Mouse (Mus musculus) gastrocnemius, postnatal 10 days (tissue): ENCODE data around the gene Ccdc144b. TPM values are rescaled to one million over a fixed set of nuclear protein-coding genes. Genes with fewer than 3 reads are reported as not detected.

ENCODE experiments used
- DNase-seq: peaks from one replicate; pipeline ENCODE4 v3.0.0; 2021; ENCODE audit warnings: mixed read lengths
- total RNA-seq, 2 experiments: library from RNA; stranded (reverse); gene quantifications; 2 replicates each; pipeline ENCODE4 v1.2.3; 2021

Gene Ccdc144b
- total RNA-seq, 2 experiments from 2014 or later, result not detected

DNA sequence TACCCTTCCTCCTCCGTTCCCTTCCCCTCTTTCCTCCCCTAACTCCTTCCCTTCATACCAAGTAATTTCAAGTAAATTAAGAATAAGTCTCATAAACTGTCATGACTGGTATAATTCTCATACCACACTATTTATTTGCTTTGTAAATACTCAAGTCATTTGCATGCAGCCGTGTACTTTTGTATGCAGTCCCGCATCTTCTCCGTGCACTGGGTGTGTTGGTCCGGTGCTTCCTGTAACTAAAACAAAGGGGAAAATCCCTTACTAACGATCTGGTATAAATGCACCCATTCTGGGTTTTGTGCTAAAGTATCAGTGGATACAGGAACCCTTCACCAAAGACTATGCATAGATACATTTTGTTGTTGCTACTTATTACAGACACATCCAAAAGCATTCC is 27.6 kb downstream of the Ccdc144b start:
- no peak for DNase-seq

DNA sequence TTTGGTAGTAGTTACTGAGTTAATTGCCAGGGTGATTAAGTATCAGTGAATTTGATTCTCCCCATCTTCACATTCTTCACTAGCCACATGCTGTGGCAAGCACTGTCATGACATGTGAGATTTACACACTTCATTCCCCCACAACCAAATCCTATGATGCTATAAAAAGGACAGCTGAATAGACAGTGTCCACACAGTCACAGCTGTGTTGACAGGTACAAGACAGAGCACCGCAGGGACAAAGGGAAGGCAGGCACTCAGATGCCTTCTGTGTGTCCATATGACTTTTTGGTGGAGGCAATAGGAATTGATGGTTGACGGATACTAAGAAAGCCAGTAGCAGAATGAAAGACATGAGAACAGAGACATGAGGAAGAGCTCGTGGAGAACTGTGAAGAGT is 42.1 kb downstream of the Ccdc144b start:
- DNase-seq, result no peak

DNA sequence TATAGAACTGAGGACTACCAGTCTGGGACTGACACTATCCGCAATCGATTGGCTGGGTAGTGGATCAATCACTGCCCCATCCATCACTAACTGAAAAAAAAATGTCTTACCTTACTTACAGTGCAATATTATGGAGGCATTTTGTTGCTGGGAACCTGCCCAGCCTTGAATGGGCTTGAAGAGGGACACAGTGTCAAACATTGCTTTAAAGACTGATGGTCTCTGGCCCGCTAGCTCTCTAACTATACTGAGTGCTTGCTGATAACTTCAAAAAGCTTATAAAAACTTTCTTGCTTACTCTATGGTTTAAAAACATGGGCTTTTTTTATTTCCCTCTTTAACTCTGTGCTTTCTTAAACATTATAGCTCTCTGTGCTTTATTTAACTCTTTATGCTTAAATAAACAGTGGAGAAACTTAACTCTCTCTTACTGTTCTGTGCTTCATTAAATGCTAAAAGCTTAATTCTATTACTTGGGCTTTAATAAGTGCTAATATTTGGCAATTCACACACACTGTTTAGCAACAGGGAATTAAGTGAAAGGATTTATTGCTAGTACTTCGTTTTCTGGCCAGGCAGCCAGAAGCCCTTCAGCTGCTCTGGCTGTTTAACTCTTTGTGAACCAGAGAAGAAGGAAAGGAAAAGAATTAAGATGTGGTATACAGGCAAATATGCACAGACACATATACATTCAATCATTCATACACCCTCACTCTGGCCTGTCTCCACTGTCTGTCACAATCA is 44.8 kb downstream of the Ccdc144b start:
- DNase-seq, result no peak

DNA sequence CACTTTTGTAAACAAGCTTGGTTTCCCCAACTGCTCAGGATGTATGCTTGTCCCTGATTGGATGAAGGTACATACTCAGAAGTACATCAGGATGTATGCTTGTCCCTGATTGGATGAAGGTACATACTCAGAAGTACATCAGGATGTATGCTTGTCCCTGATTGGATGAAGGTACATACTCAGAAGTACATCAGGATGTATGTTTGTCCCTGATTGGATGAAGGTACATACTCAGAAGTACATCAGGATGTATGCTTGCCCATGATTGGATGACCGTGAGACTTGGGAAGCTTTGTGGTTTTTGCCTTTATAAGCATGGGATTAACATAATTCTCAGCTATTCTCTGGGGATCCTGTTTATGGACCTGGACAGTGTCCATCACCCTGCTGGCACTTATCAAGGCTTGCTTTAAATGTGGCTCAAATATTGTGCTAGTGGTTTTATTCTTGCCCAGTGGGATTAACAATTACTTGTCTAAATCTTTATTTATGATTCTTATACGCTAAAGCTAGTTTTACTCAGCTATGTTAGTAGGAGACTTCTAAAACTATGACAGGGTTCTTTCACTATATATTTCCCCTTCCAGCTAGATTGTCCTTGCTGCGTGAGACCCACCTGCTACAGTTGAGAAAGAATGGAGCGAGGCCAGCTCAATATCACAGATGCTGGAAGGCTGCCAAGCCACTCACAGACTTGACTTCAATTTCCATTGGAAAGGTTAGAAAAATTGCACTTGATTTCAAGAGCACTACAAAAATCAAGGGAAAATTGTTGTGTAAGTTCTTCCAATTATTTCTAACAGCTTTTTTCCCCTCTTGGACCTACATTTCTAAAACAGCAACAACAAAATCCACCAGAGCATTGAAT is 49.1 kb downstream of the Ccdc144b start:
- no peak for DNase-seq

DNA sequence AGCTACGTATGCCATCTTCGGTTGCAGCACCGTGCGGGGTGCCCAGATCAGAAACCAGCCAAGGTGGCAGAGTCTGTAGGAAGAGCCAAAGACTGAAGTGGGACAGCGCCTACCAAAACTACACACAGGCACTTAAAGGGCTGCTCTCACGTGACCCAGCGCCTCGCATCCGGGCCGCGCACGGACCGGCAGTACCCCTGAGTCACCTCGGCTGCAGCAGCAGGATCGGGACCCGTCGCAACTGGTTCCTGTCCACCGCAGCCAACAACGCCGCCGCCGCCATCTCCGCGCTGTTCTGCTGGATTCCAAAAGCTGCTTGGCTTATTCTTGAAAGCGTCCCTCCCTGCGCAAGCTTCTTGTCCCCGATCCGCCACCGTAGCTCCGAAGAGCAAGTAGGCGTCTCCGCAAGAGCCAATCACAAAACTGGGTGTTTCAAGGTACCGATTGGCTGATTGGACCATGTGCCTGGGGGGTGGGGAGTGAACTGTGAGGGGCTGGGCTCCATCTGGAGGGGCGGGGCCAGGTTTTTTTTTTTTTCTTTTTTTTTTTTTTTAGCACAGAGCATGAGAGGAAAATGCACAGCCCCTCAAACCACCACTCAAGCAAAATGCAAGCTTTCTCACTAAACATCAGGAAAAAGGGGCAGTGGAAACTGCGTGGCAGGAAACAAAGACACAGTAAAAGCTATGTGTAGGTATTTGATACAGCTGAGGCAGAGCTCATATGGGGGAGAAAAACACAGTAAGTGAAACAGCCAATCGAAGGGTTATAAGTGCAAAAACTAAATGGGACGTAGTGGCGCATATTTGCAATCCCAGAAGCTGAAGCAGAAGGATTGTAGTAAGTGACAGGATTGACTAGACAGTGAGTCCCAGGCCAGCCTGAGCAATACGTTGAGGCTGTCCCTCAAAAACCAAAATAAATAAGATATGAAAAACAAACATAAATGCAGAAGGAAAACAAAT is 52.8 kb downstream of the Ccdc144b start, which contains the start of gene Mccc1:
TSS of gene Mccc1 (minus strand) at position 404 of the 965 bp plus-strand sequence.
- peak; percentile 88 for DNase-seq

DNA sequence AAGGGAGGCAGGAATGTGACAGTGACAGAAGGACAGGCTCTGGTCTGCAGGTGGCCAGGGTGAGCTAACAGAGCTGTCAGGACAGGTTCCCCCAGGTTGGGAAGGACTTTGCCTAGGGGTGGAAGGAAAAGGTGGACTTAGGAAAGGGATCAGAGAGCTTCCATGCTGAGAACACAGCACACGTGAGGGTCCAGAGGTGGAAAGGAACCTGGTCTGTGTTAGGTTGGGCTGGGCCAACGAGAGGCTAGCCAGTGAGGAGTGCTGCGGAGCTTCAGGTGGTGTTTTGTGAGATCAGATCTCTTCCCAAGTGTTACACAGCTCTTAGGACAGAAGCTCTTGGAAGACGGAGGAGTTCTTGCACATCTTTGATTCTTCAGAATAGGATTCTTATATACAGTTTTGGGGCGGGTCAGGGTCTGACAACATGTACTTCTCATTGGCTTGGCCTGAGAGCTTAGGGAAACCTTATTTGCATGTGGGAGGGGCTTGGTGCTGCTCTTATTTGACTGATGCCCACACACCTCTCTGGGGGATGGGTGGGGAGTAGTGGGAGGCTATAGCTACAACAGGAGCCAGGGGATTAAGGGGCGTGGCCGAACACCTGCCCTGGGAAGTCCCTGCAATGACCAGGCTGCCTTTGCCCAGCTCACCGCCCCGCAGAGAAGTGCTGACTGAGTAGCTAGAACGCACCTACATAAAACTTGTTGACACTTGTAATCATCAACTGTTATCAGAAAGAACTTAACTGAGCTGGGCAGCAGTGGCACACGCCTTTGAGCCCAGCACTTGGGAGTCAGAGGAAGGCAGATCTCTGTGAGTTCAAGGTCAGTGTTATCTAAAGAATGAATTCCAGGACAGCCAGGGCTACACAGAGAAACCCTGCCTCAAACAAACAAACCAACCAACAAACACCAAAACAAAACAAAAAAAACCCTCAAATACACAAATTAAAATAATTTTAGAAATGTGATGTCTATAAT is 58.5 kb downstream of the Ccdc144b start:
- no peak for DNase-seq

DNA sequence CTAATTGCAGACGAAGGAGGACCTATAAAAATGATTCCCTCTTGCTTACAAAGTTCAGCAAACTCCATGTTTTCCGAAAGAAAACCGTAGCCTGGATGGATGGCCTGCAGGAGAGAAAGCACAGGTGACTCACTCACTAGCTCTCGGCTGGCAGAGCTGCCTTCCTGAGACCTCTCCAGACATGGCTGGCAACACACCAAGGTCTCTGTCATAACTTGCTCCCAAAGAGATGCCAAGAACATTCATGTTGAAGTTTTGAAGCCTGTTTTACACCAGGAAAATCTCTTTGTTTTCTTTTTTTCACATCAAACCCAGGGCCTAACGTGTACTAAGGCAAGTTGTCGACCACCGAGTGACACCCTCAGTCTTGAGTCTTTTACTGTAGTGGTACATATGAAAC is 62.6 kb downstream of the Ccdc144b start:
- no peak for DNase-seq

DNA sequence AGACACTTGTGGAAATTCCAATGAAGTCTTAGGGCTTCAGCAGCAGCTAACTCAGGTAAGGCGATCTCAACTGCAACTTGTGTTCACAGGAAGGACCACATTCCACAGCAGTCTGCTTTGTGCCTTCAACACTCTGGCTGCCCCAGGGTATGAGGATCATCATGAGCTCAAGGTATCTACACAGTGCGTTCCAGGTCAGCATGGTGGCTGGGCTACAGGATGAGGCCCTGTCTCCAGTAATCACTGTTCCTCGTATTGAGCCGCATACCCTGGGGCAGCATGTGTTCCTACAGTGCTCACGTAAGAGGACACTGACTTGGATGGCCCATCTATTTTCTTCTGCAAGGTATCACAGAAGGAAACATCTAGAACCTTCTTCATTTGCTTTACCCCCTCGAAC is 65.3 kb downstream of the Ccdc144b start:
- DNase-seq, result no peak

DNA sequence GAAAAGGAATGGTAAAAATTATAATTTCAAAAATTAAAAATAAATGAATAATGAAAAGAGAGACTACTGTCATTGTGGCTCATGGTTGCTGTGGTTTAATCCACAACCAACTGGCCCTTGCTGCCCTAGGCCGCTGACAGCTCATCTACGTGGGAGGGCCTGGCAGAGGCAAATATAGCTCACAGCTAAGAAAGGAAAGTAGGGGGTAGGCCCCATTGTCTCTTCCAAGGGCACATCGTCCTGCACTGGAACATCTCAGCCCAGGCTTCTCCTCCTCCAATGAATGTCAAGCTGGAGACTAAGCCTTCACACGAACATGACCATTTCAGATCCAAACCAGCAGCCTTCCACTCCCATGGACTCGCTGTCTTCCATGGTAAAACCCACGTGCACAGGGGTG is 67.1 kb downstream of the Ccdc144b start:
- DNase-seq, result no peak

DNA sequence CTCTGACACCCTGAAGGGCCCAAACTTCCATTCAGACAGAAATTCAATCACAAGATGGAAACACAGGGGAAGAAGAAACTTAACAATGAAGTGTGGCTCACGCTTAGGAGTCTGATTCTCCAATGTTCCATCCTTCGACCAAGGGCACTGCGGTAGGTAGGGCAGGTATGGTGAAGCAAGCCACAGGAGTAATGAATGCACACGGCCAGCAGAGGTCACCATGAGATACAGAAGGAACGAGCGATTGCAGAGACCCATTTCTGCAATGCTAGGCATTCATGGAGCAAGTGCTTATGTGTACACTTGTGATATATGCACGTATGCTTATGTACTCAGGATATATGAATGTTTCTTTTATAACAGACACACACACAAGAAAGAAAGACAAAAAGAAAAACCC is 79.8 kb downstream of the Ccdc144b start:
- no peak for DNase-seq

DNA sequence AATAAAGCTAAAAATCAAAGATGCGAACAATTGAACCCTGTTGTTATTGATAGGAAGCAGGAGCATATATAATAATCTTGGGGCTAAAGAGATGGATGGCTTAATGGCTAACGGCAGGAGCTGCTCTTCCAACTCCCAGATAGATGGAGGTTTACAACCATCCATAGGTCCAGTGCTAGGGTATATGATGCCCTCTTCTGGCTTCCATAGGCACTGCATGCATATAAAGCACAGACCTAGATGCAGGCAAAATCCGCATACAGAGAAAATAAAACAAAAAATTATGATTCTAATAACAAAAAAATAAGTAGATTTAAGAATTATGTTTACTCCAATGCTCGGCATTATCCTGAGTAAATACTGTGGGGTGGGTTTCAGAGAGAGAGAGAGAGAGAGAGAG is 80.4 kb downstream of the Ccdc144b start:
- DNase-seq, result no peak

DNA sequence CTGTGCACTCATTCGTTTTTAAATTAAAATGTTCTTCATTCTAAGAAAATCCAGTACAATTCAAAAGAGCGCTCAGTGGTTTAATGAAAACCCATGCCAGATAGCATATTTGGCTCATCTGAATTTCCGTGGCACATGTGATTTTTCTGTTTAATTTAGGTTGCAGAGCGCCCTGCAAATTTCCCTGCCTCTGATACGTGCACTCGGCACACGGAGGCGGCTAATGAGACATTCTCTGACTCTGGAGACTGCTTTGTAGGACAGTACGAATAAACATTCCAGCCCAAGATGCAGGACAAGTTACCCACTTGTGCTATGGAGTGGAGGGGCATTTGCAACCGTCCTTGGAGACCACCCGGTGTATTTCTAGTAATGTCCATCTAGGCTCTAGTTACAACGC is 82.2 kb downstream of the Ccdc144b start:
- no peak for DNase-seq

DNA sequence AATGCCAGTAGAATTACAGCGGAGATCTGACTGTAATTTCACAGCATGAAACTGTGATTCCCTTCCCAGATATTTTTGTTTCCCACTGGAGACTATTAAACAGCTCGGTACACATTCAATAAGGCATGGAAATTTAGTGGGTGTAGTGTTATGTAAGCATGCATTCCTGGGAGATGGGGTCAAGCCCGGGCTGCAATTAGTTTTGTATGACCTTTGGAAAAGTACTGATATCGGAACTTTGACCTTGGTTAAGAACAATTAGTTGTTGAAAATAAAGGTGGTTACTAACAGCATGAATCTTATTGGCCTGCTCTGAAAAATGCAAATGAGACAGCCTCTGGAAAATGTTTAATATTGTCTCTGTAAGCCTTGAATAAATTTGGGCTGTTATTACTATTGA is 82.9 kb downstream of the Ccdc144b start:
- no peak for DNase-seq

DNA sequence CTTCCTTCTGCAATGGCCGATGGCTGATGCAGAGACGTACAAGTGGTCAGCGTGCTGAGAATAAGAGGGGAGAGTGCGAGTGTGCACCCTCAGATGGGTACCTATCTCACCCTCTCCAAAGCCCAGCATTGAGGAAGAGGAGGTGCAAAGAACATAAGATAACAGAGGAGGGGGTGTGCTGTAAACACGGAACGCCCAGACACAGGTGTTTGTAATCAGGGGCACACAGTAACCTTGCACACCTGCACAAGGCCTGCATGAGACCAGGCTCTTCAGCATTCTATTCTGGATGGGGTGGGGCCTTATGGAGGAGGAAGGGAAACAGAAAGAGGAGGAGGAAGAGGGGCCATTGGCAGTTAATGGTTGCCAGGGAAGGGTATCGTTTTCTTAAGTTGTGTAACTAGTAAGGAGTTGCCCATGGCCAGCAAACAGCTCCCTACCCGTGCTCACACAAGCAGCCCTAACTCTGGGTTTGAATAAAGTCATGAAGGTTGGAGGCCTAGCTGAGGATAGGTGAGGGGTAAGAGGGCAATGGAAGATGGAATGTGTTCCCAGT is 85.9 kb downstream of the Ccdc144b start:
- DNase-seq, result no peak

DNA sequence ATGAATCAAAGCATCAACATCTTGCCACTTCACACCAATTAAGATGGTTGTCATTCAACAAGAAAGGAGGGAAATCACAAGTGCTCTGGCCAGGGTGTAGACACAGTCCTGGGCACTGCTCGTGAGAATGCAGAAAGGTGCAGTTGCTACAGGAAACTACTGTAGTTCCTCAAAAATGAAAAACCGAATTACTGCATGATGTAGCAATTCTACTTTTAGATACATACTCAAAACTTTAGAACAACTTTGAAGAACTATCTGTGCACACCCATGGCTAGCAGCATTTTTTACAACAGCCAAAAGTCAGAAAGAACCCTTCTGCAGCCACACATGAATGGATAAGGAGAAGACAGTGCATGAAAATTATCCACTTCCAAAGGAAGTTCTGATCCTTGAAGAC is 86.9 kb downstream of the Ccdc144b start:
- no peak for DNase-seq

DNA sequence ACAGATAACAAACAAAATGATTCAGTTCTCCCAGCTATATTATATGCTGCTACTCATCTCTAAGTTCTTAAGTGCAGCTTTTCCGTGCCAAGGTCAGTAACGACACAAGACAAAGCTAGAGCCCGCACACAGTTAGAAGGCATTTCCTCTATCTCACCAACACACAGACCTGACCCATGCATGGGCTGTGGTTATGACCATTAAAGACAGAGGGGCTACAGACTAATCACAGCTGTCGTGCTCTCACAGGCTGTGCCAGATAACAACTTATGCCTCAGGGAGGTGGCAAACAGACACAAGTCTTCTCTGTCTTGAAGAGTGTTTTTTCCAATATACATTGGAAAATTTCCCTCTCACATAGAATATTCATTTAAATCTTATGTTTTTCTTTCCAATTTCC is 88.4 kb downstream of the Ccdc144b start:
- DNase-seq, result no peak

DNA sequence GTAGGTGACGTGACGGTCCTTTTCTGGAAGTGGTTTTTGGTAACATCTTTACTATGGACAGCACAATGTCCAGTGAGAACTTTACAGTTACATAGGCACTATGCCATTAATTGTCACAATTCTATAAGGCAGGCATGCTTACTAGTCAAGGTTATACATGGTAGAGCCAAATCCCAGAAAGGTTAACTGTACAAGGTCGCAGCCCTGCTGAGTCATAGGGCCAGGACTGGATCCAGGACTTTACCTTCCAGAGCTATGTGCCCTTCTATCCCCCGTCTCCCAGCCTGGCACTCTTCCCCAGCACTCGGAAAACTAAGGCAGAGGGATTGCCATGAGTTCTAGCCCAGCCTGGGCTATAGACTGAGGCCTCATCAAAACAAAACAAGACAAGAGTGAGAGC is 89.4 kb downstream of the Ccdc144b start:
- DNase-seq, result no peak

DNA sequence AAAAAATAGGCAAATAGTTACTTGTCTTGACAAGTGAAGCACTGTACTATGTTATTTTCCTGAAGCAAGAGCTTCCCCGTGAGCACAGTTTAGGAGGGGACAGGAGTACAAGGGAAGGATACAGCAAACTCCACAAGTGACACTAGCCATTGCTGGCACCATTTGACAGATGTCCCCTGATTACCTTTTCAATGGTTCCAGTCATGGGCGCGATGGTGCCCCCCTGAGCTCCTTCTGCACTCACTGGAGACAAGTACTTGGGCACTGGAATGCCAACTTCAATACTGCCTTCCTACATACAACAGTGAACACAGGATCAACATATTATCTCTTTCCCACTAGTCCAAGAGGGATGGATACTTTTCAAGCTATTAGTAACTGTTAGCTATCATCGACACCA is 89.9 kb downstream of the Ccdc144b start:
- no peak for DNase-seq

DNA sequence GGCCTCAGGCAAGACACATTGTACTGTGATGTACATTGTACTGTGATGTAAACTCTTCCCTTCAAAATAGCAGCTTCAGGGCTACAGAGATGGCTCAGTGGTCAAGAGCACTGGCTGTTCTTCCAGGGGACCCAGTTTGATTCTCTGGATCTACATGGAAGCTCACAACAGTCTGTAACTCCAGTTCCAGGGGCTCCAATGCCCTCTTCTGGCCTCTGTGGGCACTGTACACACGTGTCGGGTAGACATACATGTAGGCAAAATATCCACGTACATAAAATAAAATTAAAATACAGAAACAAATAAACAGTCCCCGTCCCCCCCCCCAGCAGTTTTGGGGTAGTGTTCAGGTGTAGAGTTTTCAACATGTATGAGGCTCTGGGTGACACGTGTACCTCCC is 90.4 kb downstream of the Ccdc144b start:
- DNase-seq, result no peak
